Mouse (Mus musculus): ENCODE results near the gene Olfr149.

DNA sequence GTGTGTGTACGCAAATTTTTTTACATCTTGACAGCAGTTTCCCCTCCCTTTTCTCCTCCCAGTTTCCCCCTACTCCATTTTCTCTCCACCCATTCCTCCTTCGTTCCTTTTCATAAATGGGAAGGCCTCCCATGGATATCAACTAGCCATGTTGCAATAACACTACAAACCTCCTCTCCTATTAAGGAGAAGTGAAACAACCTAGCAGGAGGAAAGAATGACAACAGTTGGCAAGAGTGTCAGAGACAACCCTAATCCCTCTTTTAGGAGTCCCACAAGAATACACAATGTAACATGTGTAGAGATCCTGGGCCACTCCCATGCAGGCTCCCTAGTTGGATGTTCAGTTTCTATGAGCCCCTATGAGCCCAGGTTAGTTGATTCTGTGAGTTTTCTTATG, 32.1 kb downstream of the Olfr149 start:
- TF ChIP-seq CTCF (IDR thresholded peaks at IDR 0.05; ENCODE audit: borderline replicate concordance, control insufficient read depth, extremely low read depth, insufficient read depth, low read length, poor library complexity) (no peak), POLR2A (IDR thresholded peaks at IDR 0.05; ENCODE audit: control insufficient read depth, extremely low read depth, insufficient read depth, low read length, poor library complexity) (no peak)

Measured in thymus, adult 2 months (tissue).